ENCODE assay signal across 7 mouse cellular contexts in genomic region chr10:69307067-69307466, GRCm38 (mm10). TPM values are rescaled to one million over a fixed set of nuclear protein-coding genes. Genes with fewer than 3 reads are reported as not detected.
DNase-seq lines count a peak whose midpoint lies in the region; ATAC-seq and TF ChIP-seq lines count a peak whose summit lies in the region.

No protein-coding gene starts in this region.

- H3K4me3 ChIP-seq in C2C12 (ENCODE audit: insufficient read depth, poor library complexity, severe bottlenecking) = no peak overlapping the region
- no peak overlapping the region for H3K4me3 ChIP-seq in heart, postnatal 0 days (ENCODE audit: low read depth, low read length)

- TF ChIP-seq EP300 in heart, postnatal 0 days (IDR thresholded peaks at IDR 0.05; ENCODE audit: low read depth) = no peak

- no peaks in the 10 kb centered on the region for H3K9me3 ChIP-seq in heart, postnatal 0 days (replicated peaks; ENCODE audit: control insufficient read depth, low read length)

- H3K4me1 ChIP-seq in heart, postnatal 0 days (ENCODE audit: control insufficient read depth, insufficient read depth) = no peaks in the 10 kb centered on the region

- no peaks in the 10 kb centered on the region for H3K79me3 ChIP-seq in C2C12 (ENCODE audit: low read depth)

- H3K4me2 ChIP-seq in heart, postnatal 0 days (ENCODE audit: low read depth, low read length) = no peak overlapping the region

- H3K27ac ChIP-seq in heart, postnatal 0 days (ENCODE audit: low read depth) = no peak overlapping the region

- H3ac ChIP-seq in C2C12 (ENCODE audit: control insufficient read depth, insufficient read length, low read depth) = no peak overlapping the region

- peak; percentile 56; the same call in 1 of the 2 replicates for ATAC-seq in heart, postnatal 0 days (ENCODE audit: insufficient read depth, low read depth)

- peak; percentile 24 for DNase-seq in Muller cell, postnatal 12 days (ENCODE audit: inconsistent ontology term)
- peak; percentile 39 to 48 for DNase-seq in cerebellum, postnatal 36 days
- peak; percentile 61 for DNase-seq in heart, postnatal 0 days (ENCODE audit: low spot score)
- DNase-seq in layer of hippocampus, adult 8-10 months (ENCODE audit: low spot score in 2 of 2) = peak; percentile 23 to 38
- DNase-seq in lung, postnatal 14 days = peak; percentile 77
- peak; percentile 55 for DNase-seq in right cerebral cortex, postnatal 14 days

- H3K79me2 ChIP-seq in C2C12 (ENCODE audit: control insufficient read depth, insufficient read depth) = no peaks in the 10 kb centered on the region

- TF ChIP-seq CTCF in C2C12 (IDR thresholded peaks at IDR 0.05; ENCODE audit: control insufficient read depth, insufficient read depth, insufficient read length) = peak; percentile 81
- TF ChIP-seq CTCF in heart, postnatal 0 days (IDR thresholded peaks at IDR 0.05; ENCODE audit: low read depth) = peak; percentile 97

- no peak overlapping the region for H3K9ac ChIP-seq in heart, postnatal 0 days (replicated peaks; ENCODE audit: low read depth, low read length)

- H3K36me3 ChIP-seq in C2C12 (ENCODE audit: control insufficient read depth, insufficient read depth) = no peaks in the 10 kb centered on the region
- no peaks in the 10 kb centered on the region for H3K36me3 ChIP-seq in heart, postnatal 0 days (replicated peaks; ENCODE audit: control insufficient read depth, insufficient read depth, low read length)

- H3K27me3 ChIP-seq in C2C12 (ENCODE audit: control insufficient read depth, insufficient read depth, insufficient read length) = no peaks in the 10 kb centered on the region
- no peaks in the 10 kb centered on the region for H3K27me3 ChIP-seq in heart, postnatal 0 days (ENCODE audit: control insufficient read depth, insufficient read depth, low read length)

- WGBS in heart, postnatal 0 days = 38% methylated on average over 5 of the region's 5 CpGs

TF ChIP-seq in C2C12, 6 proteins besides CTCF, POLR2A, EP300 and RAD21:
- TF ChIP-seq MAX (IDR thresholded peaks at IDR 0.05) (no peak), CEBPB (IDR thresholded peaks at IDR 0.05; ENCODE audit: low read depth) (no peak), FOSL1 (IDR thresholded peaks at IDR 0.05; ENCODE audit: insufficient read depth, low read length, poor library complexity, severe bottlenecking) (no peak), USF1 (IDR thresholded peaks at IDR 0.05; ENCODE audit: low read depth) (no peak), MYOD1 (IDR thresholded peaks at IDR 0.05; ENCODE audit: control insufficient read depth, insufficient read length, low read depth) (no peak), MYOG (IDR thresholded peaks at IDR 0.05; ENCODE audit: control insufficient read depth, extremely low read depth, insufficient read length) (no peak)

RNA-seq across cellular contexts. Expression of gene Cdk1, which starts 45.7 kb away (rescaled TPM):
- polyA plus RNA-seq in C2C12 (2012; fragmentation: generic; extraction: Trizol) = 374 TPM
- total RNA-seq in heart, postnatal 0 days (2014; rRNA removed; ENCODE audit: low replicate concordance) = 90.6 and 204 TPM in 2 replicates
- 115 and 122 TPM in 2 replicates for polyA plus RNA-seq in heart, postnatal 0 days (2015; fragmentation: Nextera tagmentation; extraction: Ambion mirVana)
- 1 to 10 TPM in 1 of 4 experiments, under 1 TPM in 2, not detected in 1; 0.75 to 1.1 (median 0.82) TPM for total RNA-seq in layer of hippocampus, adult 8-10 months (2022)

Comparison
In these comparisons a context has a peak if more than half of its experiments do, and no peak if none do; other contexts are left out.
1. DNase-seq: peak in every context shown above with its lines; median percentile 77 in lung, postnatal 14 days; 61 in heart, postnatal 0 days; 55 in right cerebral cortex, postnatal 14 days; 44 in cerebellum, postnatal 36 days; 30 in layer of hippocampus, adult 8-10 months; 24 in Muller cell, postnatal 12 days.
2. RNA of gene Cdk1, which starts 45.7 kb away (total RNA-seq): 90.6 to 204 TPM in heart, postnatal 0 days; 0.75 to 1.1 TPM in layer of hippocampus, adult 8-10 months; every median in the first group is over 10 times any median in the second.